Mouse (Mus musculus) hindbrain, embryonic 14.5 days (tissue): ENCODE measurements at regions not wholly inside any gene's neighbourhood (a gene's known extent, or its start where the extent isn't known, plus 50 kb on each side); places are given as distances from the start of the nearest gene placed in this dataset.

Experiments used
- ATAC-seq: fragments of 200-750 bp; cut with Nextera tagmentation; 2 replicates; pipeline ENCODE4 v1.8.0; 2017; ENCODE audit warnings: moderate number of reproducible peaks, mild to moderate bottlenecking, moderate TSS enrichment, moderate library complexity; ENCODE audit not compliant: low FRiP score
- DNase-seq: peaks from one replicate; pipeline ENCODE4 v3.0.0-alpha.2; 2015; ENCODE audit warnings: low spot score
- H3K27ac ChIP-seq: fragments of 300-500 bp; sonication (generic); 2 replicates; pipeline ENCODE4 v1.5.1; 2014; ENCODE audit warnings: mild to moderate bottlenecking, moderate library complexity
- H3K27me3 ChIP-seq: fragments of 300-500 bp; sonication (generic); 2 replicates; pipeline ENCODE4 v1.6.1; 2014; ENCODE audit warnings: mild to moderate bottlenecking, low read length, mixed read lengths; ENCODE audit not compliant: control insufficient read depth, insufficient read depth
- H3K36me3 ChIP-seq: fragments of 300-500 bp; sonication (generic); replicated peaks from 2 replicates; pipeline ENCODE4 v1.6.1; 2014; ENCODE audit not compliant: control insufficient read depth, insufficient read depth
- H3K4me1 ChIP-seq: fragments of 300-500 bp; sonication (generic); replicated peaks from 2 replicates; pipeline ENCODE4 v1.6.1; 2014; ENCODE audit warnings: antibody characterized with exemption, low read length, mixed read lengths; ENCODE audit not compliant: control insufficient read depth, insufficient read depth
- H3K4me2 ChIP-seq: fragments of 300-500 bp; sonication (generic); replicated peaks from 2 replicates; pipeline ENCODE4 v1.6.1; 2014; ENCODE audit warnings: mild to moderate bottlenecking, moderate library complexity
- H3K4me3 ChIP-seq: fragments of 300-500 bp; sonication (generic); replicated peaks from 2 replicates; pipeline ENCODE4 v1.5.1; 2014; ENCODE audit warnings: mild to moderate bottlenecking, low read length
- H3K9ac ChIP-seq: fragments of 300-500 bp; sonication (generic); 2 replicates; pipeline ENCODE4 v1.6.1; 2014
- H3K9me3 ChIP-seq: fragments of 300-500 bp; sonication (generic); 2 replicates; pipeline ENCODE4 v1.6.1; 2016; ENCODE audit warnings: low read length; ENCODE audit not compliant: control insufficient read depth
- WGBS: fragments of 180-500 bp; shearing (Covaris S2); extraction: QIAGEN DNeasy Blood & Tissue Kit; methylation state at CpG from one replicate; pipeline ENCODE4 v1.1.7; 2014; 5-methylcytosine and 5-hydroxymethylcytosine counted together

DNA sequence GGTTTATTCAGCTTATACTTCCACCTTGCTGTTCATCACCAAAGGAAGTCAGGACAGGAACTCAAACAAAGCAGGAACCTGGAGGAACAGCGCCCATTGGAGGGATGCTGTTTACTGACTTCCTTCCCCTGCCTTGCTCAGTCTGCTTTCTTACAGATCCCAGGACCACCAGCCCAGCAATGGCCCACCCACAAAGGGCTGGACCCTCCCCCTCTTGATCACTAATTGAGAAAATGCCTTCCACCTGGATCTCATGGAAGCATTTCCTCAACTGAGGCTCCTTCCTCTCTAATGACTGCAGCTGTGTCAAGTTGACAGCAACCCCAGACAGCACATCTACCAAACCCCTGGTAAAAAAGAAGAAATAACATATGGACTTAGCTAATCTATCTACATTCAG lies 312.7 kb downstream of the Sox4 start:
- Histone ChIP-seq H3K27ac (no peak overlapping the region), H3K9ac (no peak overlapping the region), H3K4me3 (no peak overlapping the region), H3K9me3 (no peaks in the 10 kb centered on the region), H3K4me1 (peaks cover 1% of the 10 kb centered on the region), H3K27me3 (no peaks in the 10 kb centered on the region), H3K4me2 (no peak overlapping the region), H3K36me3 (no peaks in the 10 kb centered on the region)
- DNase-seq: no peak
- WGBS: 95% methylated on average over 1 of the region's 1 CpGs
- ATAC-seq: no peak

- 83% methylated on average over 3 of the region's 3 CpGs for WGBS
Observed at GRCm38 (mm10) chr13:28635230-28635950, 318.1 kb downstream of the Sox4 start.

DNA sequence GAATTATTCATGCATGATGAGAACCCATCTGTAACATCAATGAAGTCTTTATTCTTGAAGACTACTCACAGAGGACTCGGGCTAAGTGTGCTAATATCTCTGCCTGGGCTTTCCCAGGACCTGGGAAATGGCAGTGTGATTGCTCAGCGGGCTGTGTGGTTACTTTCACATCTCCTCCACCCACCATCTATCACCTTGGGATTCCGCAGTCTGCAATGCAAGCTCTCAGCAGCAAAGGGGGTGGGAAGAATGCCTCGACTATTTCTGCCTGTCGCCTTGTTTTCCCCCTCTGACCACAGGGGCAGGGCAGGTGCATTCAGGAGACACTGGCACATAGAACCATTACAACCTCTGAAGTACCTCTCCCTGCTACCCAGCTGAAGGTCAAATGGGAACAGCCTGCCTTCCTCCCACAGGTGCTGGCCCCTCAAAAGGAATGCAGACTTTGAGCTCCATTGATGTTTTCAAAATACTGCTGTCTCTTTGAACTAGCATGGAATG lies 319.9 kb downstream of the Sox4 start:
- WGBS: 35% methylated on average over 5 of the region's 5 CpGs
- DNase-seq (no peak), ATAC-seq (no peak)
- no peak overlapping the region for H3K27ac ChIP-seq
- no peak overlapping the region for H3K4me3 ChIP-seq
- H3K9me3 ChIP-seq: no peaks in the 10 kb centered on the region
- H3K4me1 ChIP-seq: peaks cover 20% of the 10 kb centered on the region
- H3K4me2 ChIP-seq: no peak overlapping the region
- H3K27me3 ChIP-seq: no peaks in the 10 kb centered on the region
- no peaks in the 10 kb centered on the region for H3K36me3 ChIP-seq
- H3K9ac ChIP-seq: no peak overlapping the region

More at GRCm38 (mm10) chr13:28635230-28635950, 318.1 kb downstream of the Sox4 start:
- Histone ChIP-seq H3K4me3 (no peak overlapping the region), H3K4me1 (peaks cover 8% of the 10 kb centered on the region), H3K9ac (no peak overlapping the region), H3K27me3 (no peaks in the 10 kb centered on the region), H3K4me2 (no peak overlapping the region), H3K27ac (no peak overlapping the region), H3K9me3 (no peaks in the 10 kb centered on the region), H3K36me3 (no peaks in the 10 kb centered on the region)
- DNase-seq (no peak), ATAC-seq (no peak)

DNA sequence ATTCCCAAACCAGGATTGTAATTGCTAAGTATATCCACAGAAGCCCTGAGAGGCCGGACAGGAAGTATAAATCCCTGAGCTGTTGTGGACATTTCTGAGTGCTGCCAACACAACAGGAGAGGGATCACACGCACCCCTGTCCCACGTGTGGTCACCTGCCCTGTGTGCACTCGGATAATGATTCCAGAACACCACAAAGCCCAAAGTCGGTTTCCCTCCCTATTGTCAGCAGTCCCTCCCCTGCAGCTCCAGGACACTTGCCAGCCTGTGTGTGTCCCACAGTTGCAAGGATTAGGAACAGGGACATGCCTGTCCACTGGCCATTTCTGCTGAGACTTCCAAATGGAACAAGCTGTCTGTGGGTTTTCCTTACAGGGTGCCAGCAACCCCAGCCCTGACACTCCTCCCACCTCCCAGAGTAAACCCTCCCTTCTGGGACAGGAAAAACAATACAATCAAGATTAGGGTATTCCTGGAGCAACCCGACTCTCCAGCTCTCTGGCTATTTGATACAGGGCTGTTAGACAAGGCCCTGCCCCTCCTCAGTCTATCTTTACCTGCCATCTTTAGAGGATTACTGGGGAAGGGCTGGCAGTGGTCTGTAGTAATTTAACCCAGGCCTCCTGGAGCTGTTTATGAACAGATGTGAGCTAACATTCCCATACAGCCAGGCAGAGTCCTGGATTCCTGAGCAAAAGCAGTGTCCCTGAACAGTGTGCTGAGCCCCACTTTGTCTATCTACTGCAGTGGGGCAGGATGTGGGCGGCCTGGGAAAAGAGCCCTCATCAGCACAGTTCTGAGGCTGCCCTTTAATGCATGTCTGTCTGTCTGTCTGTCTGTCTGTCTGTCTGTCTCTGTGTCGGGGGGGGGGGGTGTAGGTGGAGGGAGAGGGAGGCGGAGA lies 323.8 kb downstream of the Sox4 start:
- DNase-seq: no peak
- no peak overlapping the region for H3K4me3 ChIP-seq
- H3K36me3 ChIP-seq: no peaks in the 10 kb centered on the region
- H3K9me3 ChIP-seq: no peaks in the 10 kb centered on the region
- H3K27ac ChIP-seq: peak overlapping the region; percentile 54
- 50% methylated on average over 9 of the region's 9 CpGs for WGBS
- H3K4me2 ChIP-seq: no peak overlapping the region
- peaks cover 13% of the 10 kb centered on the region; the same call in 1 of the 2 replicates for H3K4me1 ChIP-seq
- no peak overlapping the region; the same call in 1 of the 2 replicates for H3K9ac ChIP-seq
- ATAC-seq: peak; percentile 56; the same call in 1 of the 2 replicates
- H3K27me3 ChIP-seq: no peaks in the 10 kb centered on the region

DNA sequence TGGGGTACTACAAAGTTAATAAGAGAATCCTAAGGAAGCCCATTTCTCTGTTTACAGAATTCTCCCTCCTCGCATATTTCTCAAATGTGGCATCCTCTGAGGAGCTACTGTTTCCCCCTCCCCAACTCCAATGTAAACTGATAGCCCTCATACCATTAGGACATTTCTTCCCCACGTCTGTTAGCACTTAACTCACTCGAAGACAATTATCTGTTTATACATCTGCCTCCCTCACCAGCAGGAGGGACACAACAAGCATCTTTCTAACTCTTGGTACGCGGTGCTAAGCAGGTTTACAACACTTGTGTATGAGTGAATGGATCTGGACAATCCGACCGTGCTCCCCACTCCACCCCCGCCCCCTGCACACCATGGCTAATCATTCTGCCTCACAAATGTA lies 324.8 kb downstream of the Sox4 start:
- Histone ChIP-seq H3K4me3 (no peak overlapping the region), H3K9me3 (no peaks in the 10 kb centered on the region), H3K4me1 (peaks cover 13% of the 10 kb centered on the region; the same call in 1 of the 2 replicates), H3K27me3 (no peaks in the 10 kb centered on the region), H3K4me2 (no peak overlapping the region), H3K9ac (no peak overlapping the region), H3K27ac (no peak overlapping the region), H3K36me3 (no peaks in the 10 kb centered on the region)
- 68% methylated on average over 8 of the region's 8 CpGs for WGBS
- DNase-seq (no peak), ATAC-seq (no peak)

- Histone ChIP-seq H3K9me3 (no peaks in the 10 kb centered on the region), H3K4me1 (no peaks in the 10 kb centered on the region), H3K9ac (no peak overlapping the region), H3K36me3 (no peaks in the 10 kb centered on the region), H3K4me2 (no peak overlapping the region), H3K4me3 (no peak overlapping the region), H3K27me3 (no peaks in the 10 kb centered on the region), H3K27ac (no peak overlapping the region)
- DNase-seq (no peak), ATAC-seq (no peak)
- 34% methylated on average over 3 of the region's 3 CpGs for WGBS
Observed at GRCm38 (mm10) chr13:28618961-28619360, 334.6 kb downstream of the Sox4 start.

- H3K9ac ChIP-seq: no peak overlapping the region
- H3K4me1 ChIP-seq: no peaks in the 10 kb centered on the region
- no peak overlapping the region for H3K27ac ChIP-seq
- ATAC-seq (no peak), DNase-seq (no peak)
- no peaks in the 10 kb centered on the region for H3K36me3 ChIP-seq
- H3K4me3 ChIP-seq: no peak overlapping the region
- H3K9me3 ChIP-seq: no peaks in the 10 kb centered on the region
- WGBS: 92% methylated on average over 4 of the region's 4 CpGs
- no peaks in the 10 kb centered on the region for H3K27me3 ChIP-seq
- no peak overlapping the region for H3K4me2 ChIP-seq
Observed at GRCm38 (mm10) chr13:28617503-28617902, 336.0 kb downstream of the Sox4 start.

GRCm38 (mm10) chr13:28616645-28617381 lies 336.7 kb downstream of the Sox4 start:
- 86% methylated on average over 9 of the region's 9 CpGs for WGBS
- DNase-seq: no peak
- Histone ChIP-seq H3K27ac (no peak overlapping the region), H3K9ac (no peak overlapping the region), H3K36me3 (no peaks in the 10 kb centered on the region), H3K4me1 (no peaks in the 10 kb centered on the region), H3K4me3 (no peak overlapping the region), H3K9me3 (no peaks in the 10 kb centered on the region), H3K27me3 (no peaks in the 10 kb centered on the region), H3K4me2 (no peak overlapping the region)
- ATAC-seq: no peak
